Mouse (Mus musculus) lung, postnatal 36 days (tissue): ENCODE data around the gene Rgs12.

Experiments
- DNase-seq: peaks from one replicate; pipeline ENCODE4 v3.0.0; 2022; ENCODE audit warnings: mixed read lengths

The Rgs12 gene

GRCm38 (mm10) chr5:34948861-34949760 is at the start of gene Rgs12:
Rgs12 (plus strand) TSS chr5:34949445.
- peak; percentile 90 for DNase-seq

GRCm38 (mm10) chr5:34899787-34900469 is 49.3 kb upstream of the Rgs12 start:
- DNase-seq: no peak

- DNase-seq: peak; percentile 53
Observed at GRCm38 (mm10) chr5:34902371-34902770, 46.9 kb upstream of the Rgs12 start.

GRCm38 (mm10) chr5:34902811-34903385 is 46.3 kb upstream of the Rgs12 start:
- peak; percentile 95 for DNase-seq

- no peak for DNase-seq
Observed at GRCm38 (mm10) chr5:34904412-34904811, 44.8 kb upstream of the Rgs12 start.

- no peak for DNase-seq
Observed at GRCm38 (mm10) chr5:34907230-34907629, 42.0 kb upstream of the Rgs12 start.

GRCm38 (mm10) chr5:34907910-34908725 is 41.1 kb upstream of the Rgs12 start, which contains the start of gene Msantd1:
Msantd1 (plus strand) TSS chr5:34908012.
- DNase-seq: no peak

- peak; percentile 41 for DNase-seq
Observed at GRCm38 (mm10) chr5:34908726-34909633, 40.3 kb upstream of the Rgs12 start.

- no peak for DNase-seq
Observed at GRCm38 (mm10) chr5:34909634-34910503, 39.4 kb upstream of the Rgs12 start.

GRCm38 (mm10) chr5:34910504-34910815 is 38.8 kb upstream of the Rgs12 start:
- no peak for DNase-seq

GRCm38 (mm10) chr5:34915801-34916200 is 33.4 kb upstream of the Rgs12 start:
- DNase-seq: peak; percentile 89

GRCm38 (mm10) chr5:34917234-34917655 is 32.0 kb upstream of the Rgs12 start:
- no peak for DNase-seq

- DNase-seq: no peak
Observed at GRCm38 (mm10) chr5:34918785-34919184, 30.5 kb upstream of the Rgs12 start.

- no peak for DNase-seq
Observed at GRCm38 (mm10) chr5:34922531-34922930, 26.7 kb upstream of the Rgs12 start.

- DNase-seq: no peak
Observed at GRCm38 (mm10) chr5:34923920-34924319, 25.3 kb upstream of the Rgs12 start.

- DNase-seq: no peak
Observed at GRCm38 (mm10) chr5:34924519-34924918, 24.7 kb upstream of the Rgs12 start.

GRCm38 (mm10) chr5:34927648-34928047 is 21.6 kb upstream of the Rgs12 start:
- DNase-seq: no peak

GRCm38 (mm10) chr5:34930151-34930975 is 18.9 kb upstream of the Rgs12 start:
- no peak for DNase-seq

- no peak for DNase-seq
Observed at GRCm38 (mm10) chr5:34931091-34931490, 18.2 kb upstream of the Rgs12 start.
